Mouse (Mus musculus): ENCODE data around the gene Srl. TPM values are rescaled to one million over a fixed set of nuclear protein-coding genes. Genes with fewer than 3 reads are reported as not detected.

Srl gene
- total and polyA plus RNA-seq, 3 experiments, result 14.6 to 15.3 TPM; not detected in 1

GRCm38 (mm10) chr16:4576873-4577272, 35.3 kb upstream of the Srl start:
- no peak for DNase-seq (ENCODE audit: low read depth, low spot score)
- H3K9ac ChIP-seq (ENCODE audit: control insufficient read depth, low read depth, low read length, poor library complexity, severe bottlenecking), result no peak overlapping the region
- H3K27ac ChIP-seq (ENCODE audit: control insufficient read depth, low read depth, low read length), result no peak overlapping the region
- no peak overlapping the region for H3K4me3 ChIP-seq (ENCODE audit: control insufficient read depth in 1 of 2, insufficient read depth in 1 of 2, low read depth in 2 of 2, low read length in 2 of 2)
- H3K36me3 ChIP-seq (ENCODE audit: control insufficient read depth in 1 of 2, insufficient read depth in 2 of 2, low read length in 2 of 2), result peaks cover 0 to 2% of the 10 kb centered on the region in 2 experiments; a peak in 1 of 4 replicates
- no peak for TF ChIP-seq JUND (IDR thresholded peaks at IDR 0.05; ENCODE audit: low read depth, low read length)
- no peak for TF ChIP-seq SMC3 (IDR thresholded peaks at IDR 0.05; ENCODE audit: low read depth, low read length)
- no peak for TF ChIP-seq ZKSCAN1 (IDR thresholded peaks at IDR 0.05; ENCODE audit: low read depth, low read length)
- no peak for TF ChIP-seq ELF1 (IDR thresholded peaks at IDR 0.05; ENCODE audit: low read depth, low read length)
- TF ChIP-seq MYC (IDR thresholded peaks at IDR 0.05; ENCODE audit: low read depth, low read length), result no peak
- no peak for TF ChIP-seq ZMIZ1 (IDR thresholded peaks at IDR 0.05; ENCODE audit: low read depth, low read length)
- no peak for TF ChIP-seq TBP (IDR thresholded peaks at IDR 0.05; ENCODE audit: low read depth, low read length)
- no peak for TF ChIP-seq NRF1 (IDR thresholded peaks at IDR 0.05; ENCODE audit: insufficient read depth, low read depth, low read length, poor library complexity, severe bottlenecking)
- peaks cover 0 to 5% of the 10 kb centered on the region in 2 experiments; a peak in 2 of 4 replicates for H3K4me1 ChIP-seq (ENCODE audit: control insufficient read depth in 1 of 2, insufficient read depth in 2 of 2, low read length in 2 of 2)
- no peaks in the 10 kb centered on the region; a peak in 1 of 4 replicates for H3K27me3 ChIP-seq (ENCODE audit: control insufficient read depth in 1 of 2, insufficient read depth in 2 of 2, low read length in 2 of 2)
- H3K79me2 ChIP-seq (ENCODE audit: control insufficient read depth, insufficient read depth, low read length, poor library complexity), result no peaks in the 10 kb centered on the region
- no peaks in the 10 kb centered on the region for H3K9me3 ChIP-seq (replicated peaks; ENCODE audit: insufficient read depth, low read length)

GRCm38 (mm10) chr16:4576038-4576437, 34.4 kb upstream of the Srl start:
- Histone ChIP-seq H3K4me3 (ENCODE audit: control insufficient read depth in 1 of 2, insufficient read depth in 1 of 2, low read depth in 2 of 2, low read length in 2 of 2) (no peak overlapping the region), H3K9ac (ENCODE audit: control insufficient read depth, low read depth, low read length, poor library complexity, severe bottlenecking) (no peak overlapping the region), H3K4me1 (ENCODE audit: control insufficient read depth in 1 of 2, insufficient read depth in 2 of 2, low read length in 2 of 2) (peaks cover 0 to 5% of the 10 kb centered on the region in 2 experiments; a peak in 2 of 4 replicates), H3K79me2 (ENCODE audit: control insufficient read depth, insufficient read depth, low read length, poor library complexity) (no peaks in the 10 kb centered on the region), H3K27me3 (ENCODE audit: control insufficient read depth in 1 of 2, insufficient read depth in 2 of 2, low read length in 2 of 2) (no peaks in the 10 kb centered on the region; a peak in 1 of 4 replicates), H3K9me3 (replicated peaks; ENCODE audit: insufficient read depth, low read length) (no peaks in the 10 kb centered on the region), H3K27ac (ENCODE audit: control insufficient read depth, low read depth, low read length) (no peak overlapping the region), H3K36me3 (ENCODE audit: control insufficient read depth in 1 of 2, insufficient read depth in 2 of 2, low read length in 2 of 2) (peaks cover 0 to 2% of the 10 kb centered on the region in 2 experiments; a peak in 1 of 4 replicates)
- DNase-seq (ENCODE audit: low read depth, low spot score), result no peak
- TF ChIP-seq ZNF384 (IDR thresholded peaks at IDR 0.05; ENCODE audit: low read depth, low read length), result no peak
- no peak for TF ChIP-seq POLR2AphosphoS2 (IDR thresholded peaks at IDR 0.05; ENCODE audit: low read length)
- TF ChIP-seq TBP (IDR thresholded peaks at IDR 0.05; ENCODE audit: low read depth, low read length), result no peak
- TF ChIP-seq MAZ (IDR thresholded peaks at IDR 0.05; ENCODE audit: low read depth, low read length), result no peak
- TF ChIP-seq CHD2 (IDR thresholded peaks at IDR 0.05; ENCODE audit: low read length), result no peak
- no peak for TF ChIP-seq MEF2A (IDR thresholded peaks at IDR 0.05; ENCODE audit: extremely low read depth, insufficient replicate concordance, low read depth, low read length, poor library complexity, severe bottlenecking)
- no peak for TF ChIP-seq MXI1 (IDR thresholded peaks at IDR 0.05; ENCODE audit: low read depth, low read length)
- no peak for TF ChIP-seq KAT2A (conservative IDR thresholded peaks at IDR 0.05; ENCODE audit: low read depth, low read length)
- no peak for TF ChIP-seq NELFE (IDR thresholded peaks at IDR 0.05; ENCODE audit: low read depth, low read length)
- no peak for TF ChIP-seq MAX (IDR thresholded peaks at IDR 0.05; ENCODE audit: low read length)
- TF ChIP-seq HCFC1 (IDR thresholded peaks at IDR 0.05; ENCODE audit: low read depth, low read length), result no peak
- TF ChIP-seq CHD1 (IDR thresholded peaks at IDR 0.05; ENCODE audit: low read depth, low read length), result no peak
- no peak for TF ChIP-seq RAD21 (IDR thresholded peaks at IDR 0.05; ENCODE audit: low read depth, low read length)
- no peak for TF ChIP-seq POLR2A (IDR thresholded peaks at IDR 0.05; ENCODE audit: control insufficient read depth in 1 of 2, insufficient read depth in 1 of 2, low read depth in 1 of 2, low read length in 2 of 2, poor library complexity in 1 of 2)
- no peak for TF ChIP-seq TAL1 (IDR thresholded peaks at IDR 0.05; ENCODE audit: low read length)

All from MEL (cell line).